Mouse (Mus musculus): ENCODE results near the gene Raf1.
"Not testable (repeated sequence)": the region's sequence is repeated elsewhere in the genome, so short reads cannot be mapped to it uniquely, and the experiment has no call there.

Gene Raf1

DNA sequence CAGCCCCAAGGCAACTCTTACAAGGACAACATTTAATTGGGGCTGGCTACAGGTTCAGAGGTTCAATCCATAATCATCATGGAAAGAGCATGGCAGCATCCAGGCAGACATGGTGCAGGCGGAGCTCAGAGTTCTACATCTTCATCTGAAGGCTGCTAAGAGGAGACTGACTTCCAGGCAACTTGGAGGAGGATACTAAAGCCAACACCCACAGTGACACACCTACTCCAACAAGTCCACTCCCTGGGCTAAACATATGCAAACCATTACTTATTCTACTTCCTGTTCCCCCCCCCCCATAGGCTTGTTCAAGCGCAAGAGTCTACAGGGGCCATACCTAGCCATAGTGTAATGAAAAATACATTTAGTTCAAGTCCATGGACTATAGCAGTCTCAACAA, 7.8 kb upstream of the Raf1 start:
- no peak for DNase-seq (ENCODE audit: low read depth in 1 of 2, low spot score in 2 of 2)

DNA sequence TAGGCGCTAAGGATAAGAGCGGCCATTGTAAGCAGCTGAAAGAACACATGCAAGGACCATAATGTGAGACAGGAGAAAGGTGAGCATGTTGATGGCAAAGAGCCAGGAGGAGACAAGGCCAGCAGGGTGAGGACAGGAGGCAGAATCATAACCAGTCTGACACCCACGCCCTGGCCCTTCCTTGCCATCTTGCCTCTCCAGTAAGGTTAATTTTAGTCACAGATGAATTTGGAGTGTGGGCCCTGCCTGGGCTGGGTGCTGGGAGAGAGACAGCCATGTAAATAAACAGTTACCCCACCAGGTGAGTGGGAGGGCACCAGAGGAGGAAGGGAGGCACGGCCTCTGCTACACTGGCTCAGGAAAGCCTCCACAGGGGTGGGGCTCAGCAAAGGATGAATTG, 4.6 kb upstream of the Raf1 start:
- no peak for DNase-seq (ENCODE audit: low read depth in 1 of 2, low spot score in 2 of 2)

DNA sequence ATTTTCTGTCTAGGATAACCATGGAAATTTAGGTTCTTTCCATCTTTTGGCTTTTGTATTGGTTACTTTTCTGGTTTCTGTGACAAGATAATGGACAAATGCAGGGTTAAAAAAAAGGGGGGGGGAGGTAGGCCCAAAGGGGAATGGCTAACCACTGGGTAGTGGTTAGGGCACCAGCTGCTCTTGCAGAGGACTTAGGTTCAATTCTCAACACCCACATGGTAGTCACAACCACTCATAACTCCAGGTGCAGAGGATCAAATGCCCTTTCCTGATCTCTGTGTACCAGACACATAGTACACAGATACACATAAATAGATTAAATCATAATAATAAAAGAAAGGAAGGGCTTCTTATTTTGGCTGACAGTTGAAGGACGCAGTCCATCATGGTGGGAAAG, 1.6 kb upstream of the Raf1 start:
- no peak for DNase-seq (ENCODE audit: low read depth in 1 of 2, low spot score in 2 of 2)

DNA sequence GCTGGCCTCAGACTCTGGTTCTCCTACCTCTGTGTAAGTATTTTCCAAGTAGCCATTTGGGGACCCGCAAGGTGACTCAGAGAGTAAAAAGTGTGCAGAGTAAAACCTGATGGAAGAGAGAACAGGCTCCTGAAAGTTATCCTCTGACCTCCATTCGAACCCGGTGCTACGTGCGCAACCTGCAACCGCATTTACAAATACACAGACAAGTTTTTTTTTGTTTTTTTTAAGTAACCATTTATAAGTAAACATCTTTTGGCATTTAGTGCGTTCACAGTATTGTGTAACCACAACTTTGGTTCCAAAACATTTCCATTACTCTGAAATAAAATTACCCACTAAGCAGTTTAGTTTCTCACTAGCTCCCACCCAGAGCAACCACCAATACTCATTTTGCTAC, 1.0 kb upstream of the Raf1 start:
- no peak for DNase-seq (ENCODE audit: low read depth in 1 of 2, low spot score in 2 of 2)

DNA sequence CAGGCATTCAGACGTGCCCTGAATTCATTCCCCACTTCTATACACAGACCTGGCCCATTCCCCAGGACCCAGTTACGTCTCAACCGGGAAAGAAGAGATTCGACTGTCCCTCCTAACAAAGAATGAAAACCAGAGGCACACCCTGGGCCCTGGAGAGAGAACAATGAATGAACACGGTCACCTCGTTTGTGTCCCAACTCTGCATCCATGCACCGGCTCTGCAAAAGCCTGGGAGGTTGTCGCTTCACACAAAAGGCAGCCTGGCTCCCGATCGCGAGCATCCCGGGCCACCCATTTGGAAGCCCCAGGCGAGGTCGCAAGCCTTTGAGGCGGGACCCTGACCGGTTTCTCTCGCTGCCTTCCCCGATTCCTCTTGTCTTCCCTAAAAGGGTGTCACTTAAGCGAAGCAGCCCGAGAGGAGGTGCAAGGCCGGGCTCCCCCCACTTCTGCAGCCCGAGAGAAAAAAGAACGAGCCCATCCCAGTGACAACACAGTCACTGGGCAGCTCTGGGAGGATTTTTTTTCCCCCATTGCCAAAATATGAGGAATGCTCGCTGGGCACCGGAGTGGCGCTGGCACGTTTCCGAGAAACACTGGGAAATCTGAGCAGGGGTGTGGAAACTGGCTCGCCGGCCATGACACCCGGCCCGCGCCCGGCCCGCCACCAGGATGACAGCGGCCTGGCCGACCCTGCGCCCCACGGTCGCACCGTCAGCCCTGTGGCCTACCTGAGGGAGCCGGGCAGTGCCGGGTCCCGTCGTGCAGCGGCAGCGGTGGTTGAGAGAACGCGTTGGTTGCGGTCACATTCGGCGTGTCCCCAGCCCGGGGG, 713 bp downstream of the Raf1 start:
- peak in 1 of 2 experiments; percentile 70 for DNase-seq (ENCODE audit: low read depth in 1 of 2, low spot score in 2 of 2)

DNA sequence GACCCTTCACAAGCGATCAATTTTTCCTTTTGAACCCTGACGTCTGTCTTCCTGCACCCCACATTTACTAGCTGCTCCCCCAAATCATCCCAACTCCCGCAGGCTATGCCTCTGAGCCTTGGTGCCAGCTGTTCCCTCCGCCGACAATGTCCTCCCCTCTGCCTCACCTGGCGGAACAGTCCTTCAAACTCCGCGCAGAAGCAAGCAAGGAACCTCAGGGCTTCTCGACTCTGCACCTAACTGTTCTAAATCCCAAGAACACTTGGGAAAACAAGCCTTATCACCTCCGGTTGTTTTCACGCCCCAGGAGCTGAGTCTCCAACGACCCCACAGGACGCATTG, 1.3 kb downstream of the Raf1 start:
- no peak for DNase-seq (ENCODE audit: low read depth in 1 of 2, low spot score in 2 of 2)

DNA sequence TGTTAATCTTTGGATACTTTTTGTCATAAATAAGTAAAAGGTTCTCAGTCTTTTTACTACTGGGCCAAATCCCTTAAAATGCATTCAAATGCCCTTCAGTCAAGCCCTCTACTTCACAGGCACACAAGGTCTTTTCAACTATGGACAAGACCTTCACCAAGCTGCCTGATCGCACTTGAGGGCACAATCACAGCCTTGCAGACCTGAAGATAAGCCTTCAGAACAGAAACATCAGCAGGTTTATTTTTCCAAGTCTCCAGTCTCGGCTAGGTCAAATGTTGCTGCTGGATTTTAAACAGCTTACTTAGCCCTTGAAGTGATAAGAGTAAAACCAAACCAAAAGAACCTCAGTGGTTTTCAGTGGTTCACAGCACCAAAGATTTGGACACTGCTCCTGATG, 2.1 kb downstream of the Raf1 start:
- no peak for DNase-seq (ENCODE audit: low read depth in 1 of 2, low spot score in 2 of 2)

DNA sequence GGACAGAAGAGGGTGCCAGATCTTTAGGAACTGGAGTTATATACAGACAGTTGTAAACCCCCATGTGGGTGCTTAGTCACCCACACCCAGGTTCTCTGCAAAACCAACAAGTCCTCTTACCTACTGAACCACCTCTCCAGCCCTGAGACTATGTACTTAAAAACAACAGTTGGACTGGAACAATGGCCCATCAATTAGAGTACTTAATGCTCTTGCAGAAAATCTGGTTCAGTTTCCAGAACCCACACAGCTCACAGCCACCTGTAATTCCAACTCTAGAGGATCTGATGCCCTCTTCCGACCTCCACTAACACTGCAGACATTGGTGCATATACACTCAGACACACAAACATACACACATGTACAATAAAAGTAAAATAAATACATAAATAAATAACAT, 3.7 kb downstream of the Raf1 start:
- DNase-seq (ENCODE audit: low read depth in 1 of 2, low spot score in 2 of 2) = no peak

DNA sequence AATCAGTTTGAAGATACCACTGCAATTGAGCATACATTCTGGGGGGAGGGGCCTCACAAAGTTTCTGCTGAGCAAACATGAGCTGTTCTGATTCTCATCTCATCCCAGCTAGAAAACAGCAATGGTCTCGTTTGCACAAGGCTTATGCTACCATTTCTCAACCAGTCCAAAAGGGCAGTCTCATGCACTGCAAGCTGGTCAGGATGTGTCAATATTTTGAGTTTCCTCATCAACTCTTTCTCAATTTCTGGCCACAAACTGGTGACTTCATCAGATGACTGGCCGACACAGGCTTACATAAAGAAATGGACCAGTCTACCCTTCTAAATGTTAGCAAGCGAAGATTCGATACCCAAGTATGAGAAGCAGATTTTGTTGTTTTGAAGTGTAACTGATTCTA, 9.8 kb downstream of the Raf1 start:
- peak; percentile 63 to 84 for DNase-seq (ENCODE audit: low read depth in 1 of 2, low spot score in 2 of 2)

DNA sequence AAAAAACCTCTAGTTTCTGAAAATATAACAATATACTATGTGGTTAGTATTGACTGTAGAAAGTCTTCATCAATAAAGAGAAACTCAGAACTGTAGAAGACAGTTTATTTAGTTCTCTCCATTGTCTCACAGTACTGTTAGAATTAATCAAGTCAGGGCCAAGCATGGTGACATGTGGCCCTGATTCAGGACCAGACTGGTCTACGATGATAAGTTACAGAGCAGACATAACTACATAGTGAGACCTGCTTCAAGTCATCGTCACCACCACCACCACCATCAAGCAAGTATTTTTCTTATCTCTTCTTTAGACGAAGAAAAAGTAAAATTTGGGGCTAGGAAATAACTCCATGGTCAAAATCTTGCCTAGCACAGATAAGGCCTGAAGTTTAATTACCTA, 12.2 kb downstream of the Raf1 start:
- no peak for DNase-seq (ENCODE audit: low read depth in 1 of 2, low spot score in 2 of 2)

DNA sequence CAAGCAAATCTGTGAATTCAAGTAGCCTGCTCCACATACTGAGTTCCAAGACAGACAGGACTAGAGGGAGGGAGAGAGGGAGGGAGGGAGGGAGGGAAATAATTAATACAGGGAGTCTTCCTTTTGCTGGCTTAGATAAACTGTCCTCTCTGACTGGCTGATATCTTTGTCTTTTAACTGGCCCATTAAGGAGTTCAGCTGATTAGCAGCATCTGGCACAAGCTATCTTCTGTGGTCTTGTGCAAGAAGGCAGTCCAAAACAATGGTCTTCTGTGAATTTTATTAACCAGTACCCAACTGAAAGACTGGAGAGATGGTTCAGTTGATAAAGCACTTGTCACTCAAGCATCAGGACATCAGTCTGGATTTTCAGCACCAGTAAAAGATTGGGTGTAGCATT, 17.6 kb downstream of the Raf1 start:
- no peak for DNase-seq (ENCODE audit: low read depth in 1 of 2, low spot score in 2 of 2)

DNA sequence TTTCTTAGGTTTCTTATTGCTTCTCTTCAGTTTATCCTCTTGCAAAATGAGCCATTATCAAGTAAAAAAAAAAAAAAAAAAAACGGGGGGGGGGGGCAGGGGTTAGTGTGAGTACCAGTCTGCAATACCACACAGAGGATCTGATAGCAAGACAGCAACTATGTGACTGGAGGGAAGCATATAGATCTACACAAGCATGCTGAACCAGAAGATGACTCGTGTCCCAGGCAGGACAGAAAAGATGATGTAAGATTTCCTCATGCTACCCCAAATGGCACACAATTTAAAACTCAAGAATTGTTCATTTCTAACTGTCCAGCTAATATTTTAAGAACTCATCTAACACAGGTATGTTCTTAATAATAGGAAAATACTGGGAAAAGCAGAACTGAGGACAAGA, 22.5 kb downstream of the Raf1 start:
- no peak for DNase-seq (ENCODE audit: low read depth in 1 of 2, low spot score in 2 of 2)

DNA sequence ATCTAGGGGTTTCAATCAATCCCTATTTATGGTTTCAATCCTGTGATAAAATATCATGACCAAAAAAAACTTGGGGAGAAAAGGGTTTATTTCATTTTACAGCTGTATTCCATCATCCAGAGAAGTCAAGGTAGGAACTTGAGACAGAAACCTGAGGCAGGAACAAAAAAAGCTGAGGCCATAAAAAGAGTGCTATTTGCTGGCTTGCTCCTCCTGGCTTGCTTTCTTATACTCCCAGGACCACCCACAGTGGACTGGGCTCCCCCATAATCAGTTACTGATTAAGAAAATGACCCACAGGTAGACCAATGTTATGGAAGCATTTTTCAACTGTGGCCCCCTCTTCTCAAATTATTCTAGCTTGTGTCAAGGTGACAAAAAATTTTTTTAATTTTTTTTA, 24.7 kb downstream of the Raf1 start:
- no peak for DNase-seq (ENCODE audit: low read depth in 1 of 2, low spot score in 2 of 2)

DNA sequence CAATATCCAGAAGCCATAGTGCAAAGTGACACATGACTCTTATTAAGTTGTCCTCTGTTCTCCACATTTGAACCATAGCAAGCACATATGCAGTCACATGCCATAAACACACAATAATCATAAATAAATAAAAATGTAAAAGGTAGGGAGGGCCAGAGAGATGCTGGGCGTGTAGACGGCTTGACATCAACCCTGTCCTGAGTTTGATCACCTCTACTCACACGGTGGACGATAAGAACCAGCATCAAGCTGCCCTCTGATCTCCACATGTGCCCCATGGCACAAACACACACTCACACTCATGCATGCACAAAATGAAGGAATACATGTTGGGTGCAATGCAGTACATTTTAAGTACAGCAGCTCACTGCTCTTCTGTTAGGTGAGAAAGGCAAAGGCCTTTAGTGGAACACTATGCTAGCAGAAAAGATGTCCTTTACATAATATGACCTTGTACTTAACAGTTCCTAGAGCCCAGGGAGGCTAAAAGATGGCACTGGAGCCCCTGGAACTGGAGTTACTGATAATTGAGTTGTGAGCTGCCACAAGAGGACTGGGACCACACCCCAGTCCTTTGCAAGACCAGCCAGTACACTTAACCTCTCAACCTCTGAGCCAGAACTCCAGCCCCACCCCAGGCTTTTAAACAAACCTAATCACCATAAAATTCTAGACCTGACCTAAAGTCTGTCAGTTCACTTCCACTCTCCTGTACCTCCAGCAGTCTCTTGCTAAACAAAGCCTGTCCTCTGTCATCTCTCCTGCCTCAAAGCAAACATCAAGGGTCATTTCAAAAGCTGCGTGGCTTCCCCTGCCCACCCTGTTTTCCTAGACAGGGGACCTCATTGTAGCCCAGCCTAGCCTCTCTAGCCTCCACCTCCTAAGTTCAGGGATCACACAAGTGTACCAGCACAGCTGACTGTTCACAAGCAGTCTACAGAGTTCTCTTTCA, 25.7 kb downstream of the Raf1 start:
- no peak for DNase-seq (ENCODE audit: low read depth in 1 of 2, low spot score in 2 of 2)

DNA sequence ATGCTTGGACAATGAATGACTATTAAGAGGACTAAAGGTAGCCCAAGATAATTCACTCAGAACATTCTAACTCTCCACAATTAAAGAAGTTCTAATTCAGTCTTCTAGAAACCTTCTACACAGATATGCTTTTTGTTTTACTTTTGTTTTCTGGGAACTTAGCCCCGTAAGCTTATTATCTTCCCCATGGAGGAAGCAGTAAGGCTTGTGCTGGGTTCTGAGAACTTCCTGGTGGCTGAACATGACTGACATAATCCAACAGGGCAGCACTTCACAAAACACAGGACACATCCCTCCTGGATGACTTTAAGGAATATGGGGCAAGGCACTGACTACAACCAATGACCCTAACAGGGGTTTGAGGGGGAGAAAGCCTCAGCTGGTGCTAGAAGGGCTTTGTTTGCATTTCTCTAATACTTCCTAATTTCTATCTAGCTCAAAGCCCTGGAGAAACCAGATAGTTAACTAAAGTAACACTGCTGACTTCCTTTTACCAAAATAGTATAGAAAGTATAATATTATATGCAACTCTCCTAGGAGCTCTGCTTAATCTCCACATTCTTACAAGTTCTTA, 26.6 kb downstream of the Raf1 start:
- no peak for DNase-seq (ENCODE audit: low read depth in 1 of 2, low spot score in 2 of 2)

DNA sequence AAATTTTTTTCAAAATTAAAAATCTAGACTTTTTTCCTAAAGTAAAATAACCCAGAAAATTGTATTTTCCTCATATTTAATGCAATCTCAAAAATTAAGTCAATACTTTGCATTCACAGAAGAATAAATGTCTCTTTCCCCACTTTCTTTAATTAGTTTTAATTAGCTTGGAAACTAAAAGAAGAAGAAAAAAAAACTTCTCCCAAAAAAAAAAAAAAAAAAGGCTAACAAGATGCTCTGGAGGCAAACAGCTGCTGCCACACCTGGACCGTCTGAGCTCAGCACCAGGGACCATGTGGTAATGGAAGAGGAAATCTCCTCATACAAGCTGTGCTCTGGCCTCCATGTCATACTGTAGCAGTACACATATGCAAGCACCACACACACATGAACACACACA, 33.1 kb downstream of the Raf1 start:
- no peak for DNase-seq (ENCODE audit: low read depth in 1 of 2, low spot score in 2 of 2)

DNA sequence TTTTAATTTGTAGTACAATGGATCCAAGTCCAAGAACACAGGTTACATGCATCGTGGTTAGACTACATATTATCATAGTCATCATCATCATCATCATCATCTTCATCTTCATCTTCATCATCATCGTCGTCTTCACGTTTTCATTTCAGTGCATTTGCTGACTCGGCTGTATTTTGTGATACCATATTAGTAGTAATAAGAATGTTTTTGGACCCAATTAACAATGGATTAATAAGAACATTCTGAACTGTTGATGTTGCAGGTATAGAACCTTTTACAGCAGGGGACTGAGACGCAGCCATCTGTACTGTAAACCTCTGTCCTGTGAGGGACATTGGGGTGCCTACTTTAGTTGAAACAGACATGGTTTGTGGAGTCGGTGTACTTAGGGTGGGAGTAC, 38.2 kb downstream of the Raf1 start:
- DNase-seq (ENCODE audit: low read depth in 1 of 2, low spot score in 2 of 2) = not testable (repeated sequence)

DNA sequence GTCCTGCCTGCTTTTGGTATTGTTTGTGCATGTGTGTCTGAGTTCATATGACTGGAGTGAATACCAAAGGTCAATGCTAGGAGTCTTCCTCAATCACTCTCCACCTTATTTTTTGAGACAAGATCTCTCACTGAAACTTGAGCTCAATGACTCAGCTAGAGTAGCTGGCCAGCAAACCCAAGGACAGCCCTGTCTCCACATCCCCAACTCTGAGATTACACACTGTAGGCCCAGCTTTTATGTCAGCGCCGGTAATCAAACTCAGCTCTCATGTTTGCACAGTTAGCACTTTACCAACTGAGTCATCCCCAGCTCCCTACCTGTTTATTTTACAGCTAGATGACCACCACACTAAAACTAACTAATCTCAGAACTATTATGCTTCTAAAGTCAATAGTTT, 42.4 kb downstream of the Raf1 start:
- no peak for DNase-seq (ENCODE audit: low read depth in 1 of 2, low spot score in 2 of 2)

DNA sequence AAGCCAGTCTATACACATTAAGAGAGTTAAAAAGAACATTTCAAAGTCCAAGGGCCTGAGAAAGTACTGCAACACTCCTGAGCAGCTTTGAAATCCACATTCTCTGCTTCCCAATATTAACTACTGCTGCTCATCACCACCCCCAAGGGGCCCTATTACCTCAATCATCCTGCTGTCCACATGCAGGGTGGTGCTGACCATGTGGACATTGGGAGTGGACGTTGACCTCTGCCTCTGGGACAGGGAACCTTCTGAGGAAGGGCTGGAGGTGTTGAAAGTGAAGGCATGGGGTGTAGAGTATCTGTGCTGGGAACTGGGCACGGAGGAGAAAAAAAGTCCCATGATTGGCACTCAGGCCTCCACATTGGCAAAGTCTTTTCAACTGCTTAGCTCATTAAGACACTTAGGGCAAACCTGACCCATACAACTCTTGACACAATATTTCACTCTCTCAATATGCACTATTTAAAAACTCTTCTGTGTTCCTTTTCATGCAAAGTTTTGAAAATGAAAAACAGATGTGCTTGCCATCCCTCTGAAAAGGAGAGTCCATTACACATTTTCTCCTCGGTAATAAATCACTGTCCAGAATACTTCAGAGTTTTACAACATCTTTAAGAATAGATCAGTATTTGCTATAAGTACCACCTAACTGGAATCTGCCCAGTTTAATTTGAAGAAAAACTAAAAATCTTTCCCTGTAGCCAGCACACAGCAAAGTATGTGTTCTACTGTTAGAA, 45.2 kb downstream of the Raf1 start:
- DNase-seq (ENCODE audit: low read depth in 1 of 2, low spot score in 2 of 2) = no peak

DNA sequence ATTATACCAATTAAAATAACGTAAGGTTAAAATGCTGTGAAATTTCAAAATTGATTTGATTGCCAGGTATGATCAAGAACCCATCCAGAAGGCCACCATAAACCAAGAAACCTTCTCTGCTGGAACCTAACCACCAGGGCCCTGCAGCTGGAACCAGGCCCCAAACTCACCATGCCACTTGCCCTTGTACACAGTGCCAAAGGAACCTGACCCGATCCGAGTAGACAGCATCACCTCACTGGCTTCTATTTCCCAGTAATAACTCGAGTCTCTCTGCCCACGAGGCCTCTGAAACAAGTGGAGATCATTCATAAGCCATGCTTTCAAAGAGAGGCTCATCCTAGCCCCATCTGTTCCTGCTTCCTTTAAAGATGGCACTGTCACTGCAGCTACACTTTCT, 50.3 kb downstream of the Raf1 start:
- DNase-seq (ENCODE audit: low read depth in 1 of 2, low spot score in 2 of 2) = no peak

DNA sequence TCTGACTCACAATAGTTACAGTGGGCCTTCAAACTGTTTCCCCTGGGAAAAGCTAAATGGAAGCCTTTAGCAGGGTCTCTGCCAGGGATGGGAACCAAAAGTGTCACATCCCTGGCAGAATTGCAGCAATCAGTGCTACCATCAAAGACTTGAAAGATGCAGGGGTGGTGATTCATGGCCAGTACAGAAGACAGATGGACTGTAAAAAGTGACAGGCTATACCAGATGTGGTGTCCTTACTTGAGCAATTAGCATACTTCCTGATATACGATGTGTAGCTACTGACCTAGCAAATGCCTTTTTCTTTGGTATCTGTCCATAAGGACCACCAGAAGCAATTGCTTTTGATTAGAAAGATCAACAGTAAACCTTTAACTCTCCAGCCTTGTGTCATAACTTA, 55.5 kb downstream of the Raf1 start:
- DNase-seq (ENCODE audit: low read depth in 1 of 2, low spot score in 2 of 2) = no peak

All from monocyte, adult 2 months (primary cell).